Mouse (Mus musculus) heart, adult 2 months (tissue): ENCODE results near the gene Spon2.

Experiments
- CTCF ChIP-seq: fragments of 200-600 bp; IDR thresholded peaks from 2 replicates; pipeline ENCODE4 v1.8.1; 2022; ENCODE audit warnings: antibody characterized with exemption, mild to moderate bottlenecking, moderate library complexity
- POLR2A ChIP-seq: fragments of 200-500 bp; IDR thresholded peaks from 2 replicates; pipeline ENCODE4 v1.6.1; 2011; ENCODE audit warnings: mild to moderate bottlenecking, low read depth, low read length, control low read depth; ENCODE audit not compliant: insufficient read depth

DNA sequence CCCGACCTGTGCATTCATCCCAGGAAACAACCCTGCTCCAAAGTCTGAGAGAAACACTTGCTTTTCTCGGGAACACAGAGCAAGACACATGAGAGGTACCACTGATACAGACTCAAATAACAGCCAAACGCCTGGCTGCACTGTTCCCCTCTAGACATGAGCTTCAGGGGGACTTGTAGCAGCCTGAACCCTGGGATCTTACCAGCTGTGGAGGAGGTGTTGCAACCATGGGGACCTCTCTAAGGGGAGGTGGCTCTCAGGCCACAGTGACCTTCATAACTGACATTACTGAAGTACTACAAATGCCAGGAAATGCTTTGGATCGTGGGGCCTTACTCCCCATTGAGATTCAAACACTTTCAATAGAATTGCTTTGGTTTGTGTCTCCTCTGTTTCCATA is 3.5 kb downstream of the Spon2 start:
- no peak for TF ChIP-seq CTCF
- TF ChIP-seq POLR2A = no peak
